Mouse (Mus musculus): ENCODE measurements around the gene Msi1.

DNA sequence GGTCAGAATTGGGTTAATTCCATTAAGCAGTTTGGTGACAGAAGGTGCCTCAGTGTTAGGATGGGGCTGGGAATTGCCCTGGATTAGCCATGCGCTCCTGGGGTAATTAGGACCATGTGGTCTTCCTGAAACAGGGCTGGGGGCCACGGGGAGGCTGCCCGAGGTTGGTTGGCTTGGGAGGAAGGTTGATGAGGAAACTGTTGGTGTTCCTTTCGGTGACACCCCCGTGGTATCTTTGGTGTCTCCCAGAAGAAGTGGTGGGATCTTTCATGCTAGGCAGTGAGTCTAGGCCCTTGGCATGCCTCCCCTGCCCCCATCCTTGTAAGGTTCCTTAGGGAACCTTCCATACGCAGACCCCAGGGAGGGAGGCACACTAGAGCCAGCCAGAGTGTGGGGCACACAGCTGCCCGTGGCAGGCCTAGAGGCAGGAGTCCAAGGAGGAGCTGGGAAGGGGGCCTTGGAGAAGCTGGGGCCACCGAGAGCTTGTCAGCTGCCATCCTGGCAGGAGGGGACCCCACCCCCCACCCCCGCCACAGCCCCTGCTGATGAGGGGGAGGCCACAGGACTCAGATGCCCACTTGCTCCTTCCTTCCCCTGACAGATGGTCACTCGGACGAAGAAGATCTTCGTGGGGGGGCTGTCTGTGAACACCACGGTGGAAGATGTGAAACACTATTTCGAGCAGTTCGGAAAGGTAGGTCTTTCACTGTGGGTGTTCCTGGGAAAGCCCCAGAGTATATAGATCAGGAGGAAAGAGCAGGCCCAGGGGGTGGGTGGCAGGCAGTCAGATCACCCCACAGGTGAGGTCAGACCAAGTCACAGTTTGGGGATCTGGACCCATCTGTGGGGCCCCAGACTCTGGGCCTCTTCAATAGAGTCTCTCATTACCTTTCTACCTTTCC is 5.7 kb downstream of the Msi1 start:
- TF ChIP-seq CTCF (conservative IDR thresholded peaks at IDR 0.05; ENCODE audit: low read length) (no peak), NANOG (IDR thresholded peaks at IDR 0.05; ENCODE audit: borderline replicate concordance, low read length) (no peak), POU5F1 (IDR thresholded peaks at IDR 0.05; ENCODE audit: borderline replicate concordance, low read length) (no peak)

Measured in E14TG2a.4 (cell line).